Mouse (Mus musculus) left cerebral cortex, postnatal 25 days (tissue): Measurements from ENCODE around the gene Cox19. TPM values are rescaled to one million over a fixed set of nuclear protein-coding genes. Genes with fewer than 3 reads are reported as not detected.
A peak's percentile ranks its signal among the peaks of the same experiment; 100 is the strongest.
"Not testable (repeated sequence)": the region's sequence is repeated elsewhere in the genome, so short reads cannot be mapped to it uniquely, and the experiment has no call there.

Source experiments
- DNase-seq, 2 experiments: peaks; one replicate each; pipeline ENCODE4 v3.0.0; 2022; ENCODE audit warnings: low spot score in 2 of 2, mixed read lengths in 1 of 2
- intact Hi-C: fragments of 180-260 bp; cut with DNase I; formaldehyde crosslinking; loops from one replicate; pipeline ENCODE4 v1.15.1; 2025
- total RNA-seq, 2 experiments: library from RNA; stranded (reverse); gene quantifications; 2 replicates each; pipeline ENCODE4 v1.2.3; 2021

The Cox19 gene
- 10 to 100 TPM; 65.6 to 70.7 TPM for total RNA-seq

GRCm38 (mm10) chr5:139351134-139351533 is at the start of gene Cox19:
Cox19 (minus strand) TSS chr5:139351418.
- intact Hi-C loops = loop anchor here (10.0 kb wide), 1 partner anchor 314 kb away; no protein-coding TSS in a partner anchor
- DNase-seq = no peak

- DNase-seq = no peak
- intact Hi-C loops = loop anchor here (5.0 kb wide), 1 partner anchor 57 kb away; no protein-coding TSS in a partner anchor
Observed at GRCm38 (mm10) chr5:139399991-139400390, 48.8 kb upstream of the Cox19 start.

- intact Hi-C loops = loop anchor here (1.0 kb wide), 1 partner anchor 34 kb away; no protein-coding TSS in a partner anchor
- no peak for DNase-seq
Observed at GRCm38 (mm10) chr5:139398786-139399185, 47.6 kb upstream of the Cox19 start.

- DNase-seq = peak; percentile 90 to 97
- intact Hi-C loops = loop anchor here (1.0 kb wide), 1 partner anchor 34 kb away; no protein-coding TSS in a partner anchor
Observed at GRCm38 (mm10) chr5:139397959-139398753, 46.9 kb upstream of the Cox19 start.

GRCm38 (mm10) chr5:139397359-139397916 is 46.2 kb upstream of the Cox19 start:
- intact Hi-C loops = no loop called here
- no peak for DNase-seq

- intact Hi-C loops = no loop called here
- no peak for DNase-seq
Observed at GRCm38 (mm10) chr5:139395528-139395927, 44.3 kb upstream of the Cox19 start.

GRCm38 (mm10) chr5:139394399-139394798 is 43.2 kb upstream of the Cox19 start:
- intact Hi-C loops = no loop called here

GRCm38 (mm10) chr5:139393197-139393588 is 42.0 kb upstream of the Cox19 start:
- intact Hi-C loops = no loop called here

More at GRCm38 (mm10) chr5:139394399-139394798, 43.2 kb upstream of the Cox19 start:
- peak in 1 of 2 experiments; percentile 7 for DNase-seq

GRCm38 (mm10) chr5:139392219-139393196 is 41.3 kb upstream of the Cox19 start:
- intact Hi-C loops = no loop called here
- peak in 1 of 2 experiments; percentile 45 for DNase-seq

More at GRCm38 (mm10) chr5:139393197-139393588, 42.0 kb upstream of the Cox19 start:
- DNase-seq = peak in 1 of 2 experiments; percentile 3

- intact Hi-C loops = no loop called here
- peak in 1 of 2 experiments; percentile 4 for DNase-seq
Observed at GRCm38 (mm10) chr5:139391309-139391990, 40.2 kb upstream of the Cox19 start.

GRCm38 (mm10) chr5:139390324-139391119 is 39.3 kb upstream of the Cox19 start:
- intact Hi-C loops, DNase-seq: not testable (repeated sequence)

- intact Hi-C loops = no loop called here
- DNase-seq = peak; percentile 47 to 66
Observed at GRCm38 (mm10) chr5:139389676-139390061, 38.5 kb upstream of the Cox19 start.

GRCm38 (mm10) chr5:139388694-139389675 is 37.8 kb upstream of the Cox19 start:
- intact Hi-C loops = no loop called here
- peak; percentile 45 to 55 for DNase-seq

- no peak for DNase-seq
- intact Hi-C loops = no loop called here
Observed at GRCm38 (mm10) chr5:139388195-139388570, 37.0 kb upstream of the Cox19 start.

- intact Hi-C loops = no loop called here
Observed at GRCm38 (mm10) chr5:139387329-139388194, 36.3 kb upstream of the Cox19 start.

GRCm38 (mm10) chr5:139386047-139386446 is 34.8 kb upstream of the Cox19 start:
- DNase-seq = no peak
- intact Hi-C loops = no loop called here

More at GRCm38 (mm10) chr5:139387329-139388194, 36.3 kb upstream of the Cox19 start:
- no peak for DNase-seq
